Mouse (Mus musculus) heart, postnatal 0 days (tissue): Measurements from ENCODE around the gene Lrrc25. TPM values are rescaled to one million over a fixed set of nuclear protein-coding genes. Genes with fewer than 3 reads are reported as not detected.
A peak's percentile ranks its signal among the peaks of the same experiment; 100 is the strongest.

Source experiments
- ATAC-seq: fragments of 200-750 bp; cut with Nextera tagmentation; 2 replicates; pipeline ENCODE4 v1.8.0; 2017; ENCODE audit warnings: low read depth, moderate number of reproducible peaks, moderate library complexity; ENCODE audit not compliant: insufficient read depth
- DNase-seq: peaks from one replicate; pipeline ENCODE4 v3.0.0-alpha.2; 2016; ENCODE audit warnings: low spot score
- H3K27ac ChIP-seq: fragments of 300-500 bp; sonication (generic); 2 replicates; pipeline ENCODE4 v1.5.1; 2014; ENCODE audit warnings: low read depth, mild to moderate bottlenecking
- H3K27me3 ChIP-seq: fragments of 300-500 bp; sonication (generic); 2 replicates; pipeline ENCODE4 v1.6.1; 2014; ENCODE audit warnings: low read length, mixed read lengths; ENCODE audit not compliant: control insufficient read depth, insufficient read depth
- H3K36me3 ChIP-seq: fragments of 300-500 bp; sonication (generic); replicated peaks from 2 replicates; pipeline ENCODE4 v1.6.1; 2014; ENCODE audit warnings: low read length, mixed read lengths; ENCODE audit not compliant: control insufficient read depth, insufficient read depth
- H3K4me1 ChIP-seq: fragments of 300-500 bp; sonication (generic); 2 replicates; pipeline ENCODE4 v1.6.1; 2014; ENCODE audit warnings: antibody characterized with exemption; ENCODE audit not compliant: control insufficient read depth, insufficient read depth
- H3K4me2 ChIP-seq: fragments of 300-500 bp; sonication (generic); 2 replicates; pipeline ENCODE4 v1.6.1; 2014; ENCODE audit warnings: low read depth, mild to moderate bottlenecking, low read length, moderate library complexity
- H3K4me3 ChIP-seq: fragments of 300-500 bp; sonication (generic); 2 replicates; pipeline ENCODE4 v1.5.1; 2014; ENCODE audit warnings: low read depth, low read length
- H3K9ac ChIP-seq: fragments of 300-500 bp; sonication (generic); replicated peaks from 2 replicates; pipeline ENCODE4 v1.6.1; 2014; ENCODE audit warnings: low read depth, low read length, mixed read lengths
- H3K9me3 ChIP-seq: fragments of 300-500 bp; sonication (generic); replicated peaks from 2 replicates; pipeline ENCODE4 v1.6.1; 2016; ENCODE audit warnings: low read length; ENCODE audit not compliant: control insufficient read depth
- CTCF ChIP-seq: IDR thresholded peaks from 2 replicates; pipeline ENCODE4 v1.5.1; 2016; ENCODE audit warnings: antibody characterized with exemption, control low read depth, low read depth
- EP300 ChIP-seq: IDR thresholded peaks from 2 replicates; pipeline ENCODE4 v1.6.1; 2016; ENCODE audit warnings: antibody characterized with exemption, low read depth
- WGBS: fragments of 180-500 bp; shearing (Covaris S2); extraction: QIAGEN DNeasy Blood & Tissue Kit; methylation state at CpG from one replicate; pipeline ENCODE4 v1.1.7; 2014; 5-methylcytosine and 5-hydroxymethylcytosine counted together
- polyA plus RNA-seq: library from polyadenylated mRNA; unstranded; fragments of >200 nt; fragmentation: Nextera tagmentation; extraction: Ambion mirVana; gene quantifications from 2 replicates; pipeline ENCODE4 v1.2.1, GENCODE M21; 2015
- total RNA-seq: library from RNA; depleted of rRNA; stranded (reverse); fragments of >200 nt; gene quantifications from 2 replicates; pipeline ENCODE4 v1.2.3, GENCODE M21; 2014; ENCODE audit warnings: low replicate concordance

The Lrrc25 gene
- total and polyA plus RNA-seq, 2 experiments from 2014 or later = 1.3 to 1.5 TPM

GRCm38 (mm10) chr8:70593173-70593572 is 22.8 kb upstream of the Lrrc25 start:
- 49% methylated on average over 8 of the region's 8 CpGs for WGBS
- DNase-seq (no peak), ATAC-seq (no peak)
- Histone ChIP-seq H3K4me1 (peaks cover 10% of the 10 kb centered on the region; the same call in 1 of the 2 replicates), H3K9me3 (no peaks in the 10 kb centered on the region), H3K4me3 (no peak overlapping the region), H3K36me3 (peaks cover 39% of the 10 kb centered on the region), H3K4me2 (0 out of 2 replicates have a peak overlapping the region, but pooled peaks have one; percentile 89), H3K9ac (no peak overlapping the region), H3K27me3 (no peaks in the 10 kb centered on the region), H3K27ac (peak overlapping the region; percentile 56)
- no peak for TF ChIP-seq CTCF

GRCm38 (mm10) chr8:70593961-70594609 is 21.9 kb upstream of the Lrrc25 start, which contains the start of gene Isyna1:
Gene Isyna1, plus strand, starts transcription at chr8:70594373.
- H3K4me3 ChIP-seq = peak within 1 kb of the TSS; percentile 49
- no peak for TF ChIP-seq CTCF
- no peak for TF ChIP-seq EP300
- H3K9ac ChIP-seq = peak within 1 kb of the TSS; percentile 37
- H3K36me3 ChIP-seq = peaks cover 30% of the 10 kb centered on the region
- H3K9me3 ChIP-seq = no peaks in the 10 kb centered on the region
- H3K4me2 ChIP-seq = peak within 1 kb of the TSS; percentile 89
- ATAC-seq (peak; percentile 86), DNase-seq (peak; percentile 94)
- under 1% methylated on average over 39 of the region's 40 CpGs for WGBS
- no peaks in the 10 kb centered on the region for H3K27me3 ChIP-seq
- H3K4me1 ChIP-seq = peaks cover 14% of the 10 kb centered on the region; the same call in 1 of the 2 replicates
- peak within 1 kb of the TSS; percentile 56 for H3K27ac ChIP-seq

GRCm38 (mm10) chr8:70594621-70595564 is 21.1 kb upstream of the Lrrc25 start:
- TF ChIP-seq CTCF = no peak
- TF ChIP-seq EP300 = no peak
- peaks cover 14% of the 10 kb centered on the region; the same call in 1 of the 2 replicates for H3K4me1 ChIP-seq
- H3K9me3 ChIP-seq = no peaks in the 10 kb centered on the region
- no peaks in the 10 kb centered on the region for H3K27me3 ChIP-seq
- peak overlapping the region; percentile 56 for H3K27ac ChIP-seq
- no peak; the same call in 1 of the 2 replicates for ATAC-seq
- no peak for DNase-seq
- 10% methylated on average over 82 of the region's 82 CpGs for WGBS
- peak overlapping the region; percentile 37 for H3K9ac ChIP-seq
- peaks cover 25% of the 10 kb centered on the region for H3K36me3 ChIP-seq
- H3K4me2 ChIP-seq = peak overlapping the region; percentile 89
- H3K4me3 ChIP-seq = peak overlapping the region; percentile 49

- TF ChIP-seq CTCF (no peak), EP300 (no peak)
- no peak for ATAC-seq
- Histone ChIP-seq H3K36me3 (peaks cover 16% of the 10 kb centered on the region), H3K4me3 (no peak overlapping the region), H3K9ac (no peak overlapping the region), H3K9me3 (no peaks in the 10 kb centered on the region), H3K4me1 (peaks cover 17% of the 10 kb centered on the region), H3K4me2 (no peak overlapping the region), H3K27me3 (no peaks in the 10 kb centered on the region), H3K27ac (no peak overlapping the region)
- DNase-seq = no peak
- 94% methylated on average over 12 of the region's 12 CpGs for WGBS
These were observed 20.1 kb upstream of the Lrrc25 start for GRCm38 (mm10) chr8:70595811-70596210.

- no peak overlapping the region for H3K4me3 ChIP-seq
- H3K9me3 ChIP-seq = no peaks in the 10 kb centered on the region
- H3K27me3 ChIP-seq = no peaks in the 10 kb centered on the region
- ATAC-seq = no peak
- H3K9ac ChIP-seq = no peak overlapping the region
- no peak overlapping the region for H3K4me2 ChIP-seq
- DNase-seq = no peak
- H3K27ac ChIP-seq = no peak overlapping the region
- TF ChIP-seq EP300 (no peak), CTCF (no peak)
- H3K36me3 ChIP-seq = peaks cover 12% of the 10 kb centered on the region
- peaks cover 21% of the 10 kb centered on the region for H3K4me1 ChIP-seq
- WGBS = 95% methylated on average over 18 of the region's 18 CpGs
These were observed 19.7 kb upstream of the Lrrc25 start for GRCm38 (mm10) chr8:70596216-70596615.
